Mouse (Mus musculus) monocyte, adult 5-6 weeks (primary cell): ENCODE measurements around the gene Adsl. TPM values are rescaled to one million over a fixed set of nuclear protein-coding genes. Genes with fewer than 3 reads are reported as not detected.
"Not testable (repeated sequence)": the region's sequence is repeated elsewhere in the genome, so short reads cannot be mapped to it uniquely, and the experiment has no call there.

ENCODE experiments used
- ATAC-seq: fragments of 153-309, 156-312 bp; replicated peaks from 2 replicates; pipeline ENCODE4 v1.8.0; 2017; ENCODE audit warnings: mild to moderate bottlenecking; ENCODE audit not compliant: low TSS enrichment, insufficient number of reproducible peaks, severe bottlenecking, poor library complexity, low FRiP score
- total RNA-seq: library from RNA; stranded (forward); fragments of 200-1000, 200-491, 200-594 nt; gene quantifications from 3 replicates; pipeline ENCODE4 v1.2.3, GENCODE M21; 2017

The Adsl gene
- total RNA-seq, result 34.9 to 79.3 TPM (median 51.4 TPM) in 3 replicates

GRCm38 (mm10) chr15:80948145-80949135 is at the start of gene Adsl:
Adsl (plus strand) TSS chr15:80948490.
- ATAC-seq, result peak; percentile 90

- ATAC-seq, result no peak
Measured at GRCm38 (mm10) chr15:80899806-80900205, 48.5 kb upstream of the Adsl start.

DNA sequence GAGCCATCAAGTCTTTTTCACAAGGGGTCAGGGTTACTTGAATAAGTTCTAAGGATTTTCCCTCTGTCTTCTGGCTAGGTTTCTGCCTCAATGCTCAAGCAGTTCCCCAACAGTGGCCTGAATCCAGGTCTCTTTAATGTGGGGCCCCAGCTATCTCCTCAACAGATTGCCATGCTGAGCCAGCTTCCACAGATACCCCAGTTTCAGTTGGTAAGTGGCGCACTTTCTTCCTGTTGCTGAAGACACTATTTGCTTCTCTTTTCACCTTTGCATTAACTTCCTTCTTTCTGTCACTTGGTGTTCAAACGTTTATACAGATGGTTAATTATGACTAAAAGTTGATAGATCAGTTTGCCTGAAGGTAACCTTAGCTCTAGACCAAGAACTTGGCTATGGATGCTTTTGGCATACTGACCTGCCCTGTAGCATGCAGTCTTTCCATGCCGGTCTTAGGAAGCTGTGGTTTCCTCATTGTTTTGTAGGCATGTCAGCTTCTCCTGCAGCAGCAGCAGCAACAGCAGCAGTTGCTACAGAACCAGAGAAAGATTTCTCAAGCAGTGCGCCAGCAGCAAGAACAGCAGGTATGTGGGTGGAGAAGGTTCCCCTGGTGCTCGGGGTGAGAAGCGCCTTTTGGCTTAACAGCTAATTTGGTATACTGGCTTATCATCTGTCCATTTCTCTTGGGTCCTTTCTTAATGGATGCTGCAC is 46.3 kb upstream of the Adsl start:
- ATAC-seq, result no peak

GRCm38 (mm10) chr15:80904776-80905175 is 43.5 kb upstream of the Adsl start:
- not testable (repeated sequence) for ATAC-seq

GRCm38 (mm10) chr15:80910183-80910582 is 38.1 kb upstream of the Adsl start:
- no peak for ATAC-seq

DNA sequence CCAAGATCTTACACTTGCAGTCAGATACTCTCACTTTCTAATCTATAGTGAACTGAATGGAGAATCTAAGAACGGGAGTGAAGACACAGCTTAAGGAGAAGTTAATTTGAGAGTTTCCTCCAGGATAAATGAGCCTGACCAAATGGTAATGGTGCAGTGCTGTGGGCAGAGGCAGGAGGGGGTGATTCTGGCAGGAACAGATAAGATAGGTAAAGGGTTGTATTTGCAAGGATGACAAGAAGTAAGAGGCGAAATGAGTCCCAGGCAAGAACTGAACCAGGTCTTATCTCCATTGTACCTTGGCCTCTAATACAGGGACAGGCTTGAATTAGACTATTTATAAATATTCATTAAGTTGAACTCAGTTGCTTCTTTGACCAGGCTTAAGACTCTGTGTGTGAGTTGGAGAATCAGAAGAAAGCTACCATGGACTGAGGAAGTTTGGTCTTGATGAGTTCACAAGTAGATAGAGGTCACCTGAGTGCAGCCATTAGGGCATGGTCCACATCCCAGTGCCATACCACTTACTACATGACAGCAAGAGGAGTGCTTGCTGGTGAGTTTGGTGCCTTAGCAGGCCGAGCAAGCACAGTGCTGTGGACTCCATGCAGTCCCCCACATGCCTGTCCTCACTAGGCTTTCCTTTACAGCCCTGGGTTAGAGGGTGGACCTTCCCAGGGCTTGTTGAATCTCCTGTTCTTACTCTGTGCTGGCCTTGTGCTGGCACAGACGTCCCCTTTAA is 37.3 kb upstream of the Adsl start:
- no peak for ATAC-seq

DNA sequence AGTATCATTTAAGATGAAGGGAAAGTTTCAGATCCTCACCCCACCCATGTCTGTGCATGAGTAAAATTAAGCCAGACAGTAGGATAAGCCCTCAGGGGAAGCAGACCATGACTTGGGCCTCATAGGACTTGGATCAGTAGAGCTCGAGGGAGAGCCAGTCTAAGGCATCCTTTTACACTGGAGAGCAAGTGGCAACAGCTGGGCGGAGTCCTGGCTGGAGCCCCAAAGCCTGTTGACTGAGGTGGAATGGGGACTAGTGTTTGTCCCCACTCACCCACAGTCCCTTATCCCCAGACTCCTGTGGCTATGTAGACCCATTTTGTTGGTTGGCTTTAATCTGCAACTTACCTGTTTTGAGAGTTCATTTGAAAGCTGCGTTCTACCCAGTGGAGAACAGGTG is 36.1 kb upstream of the Adsl start:
- no peak for ATAC-seq

DNA sequence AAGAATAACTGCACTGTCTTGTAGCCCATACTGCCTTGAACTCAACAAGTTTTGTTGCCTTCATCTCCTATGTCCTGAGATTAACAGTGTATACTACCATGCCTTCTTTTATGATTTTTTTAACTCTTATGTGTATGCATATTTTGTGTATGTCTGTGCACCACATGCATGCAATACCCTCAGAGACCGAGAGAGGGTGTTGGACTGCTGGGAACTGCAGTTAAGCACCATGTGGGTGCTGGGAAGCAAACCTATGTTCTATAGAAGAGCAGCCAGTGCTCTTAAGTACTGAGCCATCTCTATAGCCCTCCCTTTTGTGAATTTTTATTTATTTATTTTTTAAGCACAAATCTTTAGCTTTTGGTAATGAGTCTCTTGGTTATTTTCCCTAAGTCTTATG is 34.5 kb upstream of the Adsl start:
- no peak for ATAC-seq

DNA sequence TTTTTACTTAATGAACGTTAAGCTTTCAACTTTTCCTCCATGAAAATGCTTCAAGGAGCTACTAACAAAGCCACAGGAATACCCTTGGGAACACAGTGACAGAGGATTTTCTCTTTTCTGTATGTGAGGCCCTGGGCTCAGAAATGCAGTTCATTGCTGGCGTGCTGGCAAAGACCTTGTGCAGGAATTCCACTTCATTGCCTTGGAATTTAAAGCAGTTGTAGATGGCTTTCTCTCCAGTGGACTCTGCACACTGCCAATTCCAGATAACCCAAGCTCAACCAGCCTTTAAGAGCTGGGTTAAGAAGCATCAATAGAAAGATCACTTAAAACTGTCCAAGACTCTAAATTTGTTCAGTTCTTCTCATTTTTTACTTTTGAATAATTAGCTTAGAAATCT is 32.4 kb upstream of the Adsl start:
- ATAC-seq, result no peak

DNA sequence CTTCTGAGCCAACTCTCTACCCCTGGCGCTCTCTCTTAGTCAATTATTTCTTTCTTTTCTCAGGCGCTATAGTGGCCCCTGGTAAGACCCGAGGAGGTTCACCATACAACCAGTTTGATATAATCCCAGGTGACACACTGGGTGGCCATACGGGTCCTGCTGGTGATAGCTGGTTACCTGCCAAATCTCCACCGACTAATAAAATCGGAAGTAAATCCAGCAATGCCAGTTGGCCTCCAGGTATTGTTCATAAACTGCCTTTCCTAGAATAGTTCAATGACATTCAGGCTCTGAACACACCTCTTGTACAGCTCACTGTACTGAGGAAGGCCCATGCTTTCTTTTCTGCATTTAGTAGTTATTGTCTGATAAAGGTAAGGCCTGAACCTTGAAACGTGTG is 31.7 kb upstream of the Adsl start:
- ATAC-seq, result no peak

- ATAC-seq, result no peak
Measured at GRCm38 (mm10) chr15:80920346-80920745, 27.9 kb upstream of the Adsl start.

- no peak for ATAC-seq
Measured at GRCm38 (mm10) chr15:80921781-80922180, 26.5 kb upstream of the Adsl start.

- ATAC-seq, result no peak
Measured at GRCm38 (mm10) chr15:80924211-80924610, 24.1 kb upstream of the Adsl start.

GRCm38 (mm10) chr15:80928811-80929355 is 19.4 kb upstream of the Adsl start:
- no peak for ATAC-seq

DNA sequence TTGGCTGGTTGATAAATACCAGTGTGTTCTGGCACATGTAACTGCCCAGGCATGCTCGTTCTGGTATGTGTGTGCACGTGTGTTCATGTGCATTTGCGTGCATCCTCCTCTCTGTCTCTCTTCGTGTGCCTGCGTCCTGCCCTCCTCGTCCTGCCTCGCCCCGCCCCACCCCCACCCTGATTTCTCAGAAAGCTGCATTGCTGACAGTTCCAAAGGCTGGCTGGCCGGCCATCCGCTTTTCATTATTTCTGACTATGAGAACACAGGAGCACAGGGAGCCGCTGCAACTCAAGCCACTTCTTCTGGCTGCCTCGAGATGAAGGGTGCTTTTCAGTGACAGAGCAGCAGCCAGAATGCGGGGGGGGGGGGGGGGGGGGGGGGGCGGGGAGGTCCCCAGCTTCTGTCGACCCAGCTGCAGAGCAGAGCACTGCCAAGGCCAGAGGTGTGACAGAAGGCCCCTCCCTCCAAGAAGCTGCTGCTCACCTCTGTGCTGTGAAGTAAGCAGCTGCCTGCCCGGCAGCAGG is 18.2 kb upstream of the Adsl start:
- ATAC-seq, result no peak

- ATAC-seq, result not testable (repeated sequence)
Measured at GRCm38 (mm10) chr15:80930676-80931320, 17.5 kb upstream of the Adsl start.

- no peak for ATAC-seq
Measured at GRCm38 (mm10) chr15:80931345-80931960, 16.8 kb upstream of the Adsl start.

DNA sequence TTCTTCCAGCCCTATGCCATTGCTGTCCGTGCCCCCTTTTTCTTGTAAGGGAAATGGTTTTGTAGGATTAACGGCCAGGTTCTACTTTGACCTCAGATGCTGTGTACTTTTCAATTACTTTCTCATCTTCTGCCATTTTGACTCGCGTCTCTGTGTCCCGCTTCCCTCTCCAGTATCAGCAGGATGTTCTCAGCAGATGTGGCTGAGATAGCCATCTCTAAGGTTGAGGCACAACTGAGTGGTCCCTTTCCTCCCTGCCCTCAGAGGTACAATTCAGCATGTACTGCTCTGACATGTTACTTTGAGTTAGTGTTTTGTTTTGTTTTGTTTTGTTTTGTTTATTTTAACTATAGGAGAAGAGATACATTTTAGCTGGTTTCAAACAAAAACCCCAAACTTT is 13.4 kb upstream of the Adsl start:
- ATAC-seq, result no peak
